Mouse (Mus musculus): ENCODE data around the gene Secisbp2.
"Not testable (repeated sequence)": the region's sequence is repeated elsewhere in the genome, so short reads cannot be mapped to it uniquely, and the experiment has no call there.

DNA sequence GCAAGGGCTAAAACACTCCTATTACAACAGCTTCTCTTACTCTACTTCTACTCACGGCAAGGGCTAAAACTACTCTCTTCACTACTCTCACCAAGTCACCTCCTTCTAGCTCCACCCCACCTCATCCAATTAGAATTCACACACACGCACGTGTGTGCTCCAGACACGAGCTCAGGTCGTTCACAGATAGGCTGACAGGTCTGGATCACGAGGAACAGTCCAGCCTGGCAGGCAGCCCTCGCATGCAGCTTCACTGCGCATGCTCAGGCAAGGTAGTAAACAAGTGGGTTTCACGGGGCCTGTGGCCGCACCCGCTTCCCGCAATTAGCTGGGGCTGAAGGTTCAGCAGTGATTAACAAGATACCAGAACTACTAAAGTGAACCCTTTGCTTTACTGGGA, 16.7 kb downstream of the Secisbp2 start:
- not testable (repeated sequence) for TF ChIP-seq POLR2A (IDR thresholded peaks at IDR 0.05; ENCODE audit: low read depth, low read length); CTCF (IDR thresholded peaks at IDR 0.05; ENCODE audit: borderline replicate concordance, insufficient read depth, low read length)
